Mouse (Mus musculus) limb, embryonic 11.5 days (tissue): Measurements from ENCODE around the gene Pou2f2. TPM values are rescaled to one million over a fixed set of nuclear protein-coding genes. Genes with fewer than 3 reads are reported as not detected.
A peak's percentile ranks its signal among the peaks of the same experiment; 100 is the strongest.

ENCODE experiments used
- ATAC-seq: fragments of 200-750 bp; cut with Nextera tagmentation; 2 replicates; pipeline ENCODE4 v1.8.0; 2017; ENCODE audit warnings: low read depth; ENCODE audit not compliant: insufficient number of reproducible peaks, low FRiP score, low TSS enrichment
- DNase-seq: peaks from one replicate; pipeline ENCODE4 v3.0.0-alpha.2; 2015; ENCODE audit warnings: low spot score
- H3K27ac ChIP-seq: fragments of 300-500 bp; sonication (generic); replicated peaks from 2 replicates; pipeline ENCODE4 v1.5.1; 2014; ENCODE audit warnings: low read depth, mild to moderate bottlenecking, low read length
- H3K27me3 ChIP-seq: fragments of 300-500 bp; sonication (generic); 2 replicates; pipeline ENCODE4 v1.6.1; 2014; ENCODE audit warnings: mild to moderate bottlenecking, low read length, mixed read lengths; ENCODE audit not compliant: control insufficient read depth, insufficient read depth
- H3K36me3 ChIP-seq: fragments of 300-500 bp; sonication (generic); 2 replicates; pipeline ENCODE4 v1.6.1; 2014; ENCODE audit warnings: mild to moderate bottlenecking, low read length, moderate library complexity, mixed read lengths; ENCODE audit not compliant: control insufficient read depth, insufficient read depth
- H3K4me1 ChIP-seq: fragments of 300-500 bp; sonication (generic); 2 replicates; pipeline ENCODE4 v1.6.1; 2014; ENCODE audit warnings: low read length, mixed read lengths; ENCODE audit not compliant: control insufficient read depth, insufficient read depth
- H3K4me2 ChIP-seq: fragments of 300-500 bp; sonication (generic); 2 replicates; pipeline ENCODE4 v1.6.1; 2014; ENCODE audit warnings: low read depth, mild to moderate bottlenecking, moderate library complexity; ENCODE audit not compliant: severe bottlenecking
- H3K4me3 ChIP-seq: fragments of 300-500 bp; sonication (generic); 2 replicates; pipeline ENCODE4 v1.5.1; 2014; ENCODE audit warnings: low read depth, low read length
- H3K9ac ChIP-seq: fragments of 300-500 bp; sonication (generic); 2 replicates; pipeline ENCODE4 v1.6.1; 2014; ENCODE audit warnings: mild to moderate bottlenecking, low read length
- H3K9me3 ChIP-seq: fragments of 300-500 bp; sonication (generic); 2 replicates; pipeline ENCODE4 v1.6.1; 2016; ENCODE audit warnings: low read length; ENCODE audit not compliant: control insufficient read depth
- WGBS: fragments of 180-500 bp; shearing (Covaris S2); extraction: QIAGEN DNeasy Blood & Tissue Kit; methylation state at CpG from one replicate; pipeline ENCODE4 v1.1.7; 2014; 5-methylcytosine and 5-hydroxymethylcytosine counted together
- polyA plus RNA-seq: library from polyadenylated mRNA; unstranded; fragments of >200 nt; fragmentation: Nextera tagmentation; extraction: Ambion mirVana; gene quantifications from 2 replicates; pipeline ENCODE4 v1.2.1, GENCODE M21; 2014

The Pou2f2 gene
- polyA plus RNA-seq, 1 experiment from 2014 or later = 3.9 TPM

GRCm38 (mm10) chr7:25170583-25170982 lies 8.9 kb downstream of the Pou2f2 start:
- ATAC-seq (no peak), DNase-seq (no peak)
- 27% methylated on average over 3 of the region's 3 CpGs for WGBS
- no peak overlapping the region for H3K27ac ChIP-seq
- peaks cover 2% of the 10 kb centered on the region; the same call in 1 of the 2 replicates for H3K27me3 ChIP-seq
- H3K9ac ChIP-seq = no peak overlapping the region
- no peaks in the 10 kb centered on the region for H3K36me3 ChIP-seq
- H3K4me3 ChIP-seq = no peak overlapping the region
- H3K4me1 ChIP-seq = no peaks in the 10 kb centered on the region
- no peak overlapping the region for H3K4me2 ChIP-seq
- no peaks in the 10 kb centered on the region for H3K9me3 ChIP-seq

GRCm38 (mm10) chr7:25166106-25166505 lies 13.4 kb downstream of the Pou2f2 start:
- Histone ChIP-seq H3K4me1 (no peaks in the 10 kb centered on the region), H3K9me3 (no peaks in the 10 kb centered on the region), H3K9ac (no peak overlapping the region), H3K4me3 (no peak overlapping the region), H3K27me3 (no peaks in the 10 kb centered on the region), H3K27ac (no peak overlapping the region), H3K36me3 (no peaks in the 10 kb centered on the region), H3K4me2 (no peak overlapping the region)
- ATAC-seq (no peak), DNase-seq (no peak)
- WGBS = 79% methylated on average over 5 of the region's 5 CpGs

GRCm38 (mm10) chr7:25156158-25156648 lies 23.3 kb downstream of the Pou2f2 start:
- Histone ChIP-seq H3K4me1 (peaks cover 46% of the 10 kb centered on the region), H3K36me3 (no peaks in the 10 kb centered on the region), H3K9ac (no peak overlapping the region), H3K4me3 (no peak overlapping the region), H3K4me2 (no peak overlapping the region), H3K27ac (no peak overlapping the region), H3K9me3 (no peaks in the 10 kb centered on the region), H3K27me3 (0 out of 2 replicates have a peak, but pooled peaks cover 3% of the 10 kb centered on the region)
- WGBS = 28% methylated on average over 14 of the region's 14 CpGs
- DNase-seq (no peak), ATAC-seq (no peak; the same call in 1 of the 2 replicates)

- H3K4me3 ChIP-seq = 0 out of 2 replicates have a peak overlapping the region, but pooled peaks have one; percentile 6
- H3K27ac ChIP-seq = no peak overlapping the region
- no peaks in the 10 kb centered on the region for H3K36me3 ChIP-seq
- H3K27me3 ChIP-seq = 0 out of 2 replicates have a peak, but pooled peaks cover 3% of the 10 kb centered on the region
- H3K4me2 ChIP-seq = peak overlapping the region; percentile 34
- ATAC-seq (peak; percentile 75; the same call in 1 of the 2 replicates), DNase-seq (peak; percentile 48)
- WGBS = 12% methylated on average over 17 of the region's 17 CpGs
- H3K9ac ChIP-seq = no peak overlapping the region
- H3K4me1 ChIP-seq = peaks cover 51% of the 10 kb centered on the region
- H3K9me3 ChIP-seq = no peaks in the 10 kb centered on the region
Observed at GRCm38 (mm10) chr7:25155469-25156157, 23.9 kb downstream of the Pou2f2 start.

- no peak for DNase-seq
- ATAC-seq = no peak
- Histone ChIP-seq H3K9ac (no peak overlapping the region), H3K4me1 (peaks cover 61% of the 10 kb centered on the region), H3K27ac (no peak overlapping the region), H3K36me3 (no peaks in the 10 kb centered on the region), H3K9me3 (no peaks in the 10 kb centered on the region), H3K4me3 (no peak overlapping the region), H3K27me3 (0 out of 2 replicates have a peak, but pooled peaks cover 3% of the 10 kb centered on the region), H3K4me2 (no peak overlapping the region)
- 65% methylated on average over 4 of the region's 4 CpGs for WGBS
Observed at GRCm38 (mm10) chr7:25154648-25155047, 24.9 kb downstream of the Pou2f2 start.

GRCm38 (mm10) chr7:25153841-25154240 lies 25.7 kb downstream of the Pou2f2 start:
- DNase-seq = no peak
- Histone ChIP-seq H3K9ac (no peak overlapping the region; the same call in 1 of the 2 replicates), H3K4me1 (peaks cover 62% of the 10 kb centered on the region), H3K27ac (0 out of 2 replicates have a peak overlapping the region, but pooled peaks have one; percentile 45), H3K27me3 (0 out of 2 replicates have a peak, but pooled peaks cover 3% of the 10 kb centered on the region), H3K4me2 (0 out of 2 replicates have a peak overlapping the region, but pooled peaks have one; percentile 13), H3K9me3 (no peaks in the 10 kb centered on the region), H3K4me3 (0 out of 2 replicates have a peak overlapping the region, but pooled peaks have one; percentile 6), H3K36me3 (no peaks in the 10 kb centered on the region)
- ATAC-seq = no peak
- WGBS = 38% methylated on average over 7 of the region's 7 CpGs

DNA sequence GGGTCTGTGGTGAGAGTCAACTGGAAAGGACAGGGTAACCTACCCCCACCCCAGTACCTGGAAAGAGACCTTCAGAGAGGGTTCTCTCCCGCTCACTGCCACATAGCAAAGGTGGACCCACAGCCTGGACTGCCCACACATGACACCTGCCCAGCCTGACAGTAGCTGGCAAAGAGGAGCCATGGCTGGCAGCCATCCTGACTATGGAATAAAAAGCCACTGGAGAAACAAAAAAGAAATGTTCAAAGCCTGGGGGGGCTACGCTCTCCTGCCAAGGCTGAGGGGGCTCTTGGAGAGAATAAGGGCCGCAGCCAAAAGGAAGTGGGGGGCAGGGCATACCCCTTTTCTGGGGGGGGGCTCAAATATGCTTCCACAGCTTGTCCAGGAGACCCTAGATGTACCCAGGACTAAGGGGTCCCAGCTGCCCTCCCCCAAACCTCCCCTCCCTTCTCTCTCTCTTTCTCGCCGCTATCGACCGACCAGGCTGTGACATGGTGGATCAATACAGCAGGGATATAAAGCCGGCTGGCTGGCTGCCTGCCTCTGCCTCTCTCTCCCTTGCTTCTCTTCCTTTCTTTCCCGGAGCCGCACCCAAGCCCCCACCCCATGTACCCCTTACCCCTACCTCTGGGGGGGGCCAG lies 27.5 kb downstream of the Pou2f2 start:
- WGBS = 34% methylated on average over 10 of the region's 10 CpGs
- Histone ChIP-seq H3K27me3 (0 out of 2 replicates have a peak, but pooled peaks cover 3% of the 10 kb centered on the region), H3K9me3 (no peaks in the 10 kb centered on the region), H3K27ac (no peak overlapping the region; the same call in 1 of the 2 replicates), H3K36me3 (no peaks in the 10 kb centered on the region), H3K4me3 (no peak overlapping the region), H3K4me1 (peaks cover 62% of the 10 kb centered on the region), H3K4me2 (peak overlapping the region; percentile 31; the same call in 1 of the 2 replicates), H3K9ac (no peak overlapping the region; the same call in 1 of the 2 replicates)
- no peak for ATAC-seq
- no peak for DNase-seq

- Histone ChIP-seq H3K36me3 (no peaks in the 10 kb centered on the region), H3K4me1 (peaks cover 62% of the 10 kb centered on the region), H3K27me3 (0 out of 2 replicates have a peak, but pooled peaks cover 3% of the 10 kb centered on the region), H3K9me3 (no peaks in the 10 kb centered on the region), H3K4me2 (peak overlapping the region; percentile 31), H3K4me3 (peak overlapping the region; percentile 7; the same call in 1 of the 2 replicates), H3K9ac (peak overlapping the region; percentile 4), H3K27ac (peak overlapping the region; percentile 89)
- DNase-seq = no peak
- 0 out of 2 replicates have a peak, but pooled peaks have one; percentile 17 for ATAC-seq
- 4% methylated on average over 5 of the region's 7 CpGs for WGBS
Observed at GRCm38 (mm10) chr7:25151009-25151408, 28.5 kb downstream of the Pou2f2 start.
